Mouse (Mus musculus) brain, embryonic 14.5 days (tissue): ENCODE data around the gene Grk2.

ENCODE experiments used
- CTCF ChIP-seq: fragments of 200-500 bp; IDR thresholded peaks from 2 replicates; pipeline ENCODE4 v1.5.1; 2012; ENCODE audit warnings: inconsistent platforms, mild to moderate bottlenecking, moderate library complexity, borderline replicate concordance; ENCODE audit not compliant: insufficient read depth, insufficient read length; ENCODE audit errors: extremely low read depth
- POLR2A ChIP-seq: fragments of 200-500 bp; IDR thresholded peaks from 2 replicates; pipeline ENCODE4 v1.6.1; 2012; ENCODE audit warnings: mild to moderate bottlenecking, inconsistent platforms, borderline replicate concordance; ENCODE audit not compliant: poor library complexity, insufficient read depth, insufficient read length, severe bottlenecking; ENCODE audit errors: extremely low read depth

DNA sequence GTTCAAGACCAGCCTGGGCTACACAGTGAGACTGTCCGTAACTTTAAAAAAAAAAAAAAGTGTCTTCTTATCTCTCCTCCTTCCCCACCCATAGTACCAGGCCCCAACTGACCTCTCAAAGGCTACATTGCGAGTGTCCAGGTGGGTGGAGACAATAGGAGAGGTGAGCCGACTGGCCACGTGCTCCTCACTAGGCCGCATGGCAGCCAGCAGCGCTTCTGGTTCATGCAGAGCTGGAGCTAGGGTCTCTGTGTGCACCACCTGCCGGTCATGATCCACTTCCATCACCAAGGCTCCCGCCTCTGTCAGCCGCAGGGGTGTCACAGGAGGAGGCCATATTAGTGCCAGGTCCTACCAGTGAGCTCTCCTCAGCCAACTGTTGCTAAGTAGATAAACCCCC is 25.6 kb downstream of the Grk2 start:
- no peak for TF ChIP-seq CTCF
- TF ChIP-seq POLR2A, result no peak
